Mouse (Mus musculus) CH12.LX (cell line): ENCODE measurements at regions not wholly inside any gene's neighbourhood (a gene's known extent, or its start where the extent isn't known, plus 50 kb on each side); places are given as distances from the start of the nearest gene placed in this dataset.

Experiments used
- CTCF ChIP-seq, 2 experiments: IDR thresholded peaks in 1 of 2; conservative IDR thresholded peaks in 1 of 2; 2 replicates each; pipeline ENCODE4 v1.5.1; 2011 to 2012; ENCODE audit warnings: low read depth in 2 of 2, low read length in 2 of 2, improper control_type of control experiment in 1 of 2, inconsistent platforms in 1 of 2, mild to moderate bottlenecking in 1 of 2, moderate library complexity in 1 of 2
- E2F4 ChIP-seq: IDR thresholded peaks from 2 replicates; pipeline ENCODE4 v1.6.1; 2011; ENCODE audit warnings: low read depth, low read length, improper control_type of control experiment; ENCODE audit not compliant: insufficient replicate concordance
- MXI1 ChIP-seq: IDR thresholded peaks from 2 replicates; pipeline ENCODE4 v1.6.1; 2011; ENCODE audit warnings: mild to moderate bottlenecking, low read depth, low read length, improper control_type of control experiment
- POLR2A ChIP-seq: IDR thresholded peaks from 2 replicates; pipeline ENCODE4 v1.6.1; 2011; ENCODE audit warnings: low read depth, mild to moderate bottlenecking, improper control_type of control experiment, low read length
- RCOR1 ChIP-seq: conservative IDR thresholded peaks from 2 replicates; pipeline ENCODE4 v1.6.1; 2012; ENCODE audit warnings: low read depth, mild to moderate bottlenecking, inconsistent platforms, low read length, improper control_type of control experiment

GRCm38 (mm10) chr11:111818124-111818523 lies 752.2 kb downstream of the Kcnj2 start:
- no peak for TF ChIP-seq CTCF (conservative IDR thresholded peaks at IDR 0.05 in 1 of 2, IDR thresholded peaks at IDR 0.05 in 1 of 2; ENCODE audit: low read depth in 2 of 2, low read length in 2 of 2)
- TF ChIP-seq MXI1 = no peak
- TF ChIP-seq RCOR1 = no peak
- TF ChIP-seq POLR2A = no peak
- no peak for TF ChIP-seq E2F4
